Mouse (Mus musculus) adipocyte (in vitro differentiated cells): ENCODE measurements around the gene Afap1.

Experiments used
- DNase-seq: peaks from one replicate; pipeline ENCODE4 v3.0.0-alpha.2; 2016; ENCODE audit warnings: low spot score

The Afap1 gene

GRCm38 (mm10) chr5:35893093-35893804, at the start of gene Afap1:
Afap1 (plus strand) TSS chr5:35893319.
- peak; percentile 98 for DNase-seq

- no peak for DNase-seq
Measured at GRCm38 (mm10) chr5:35851485-35851884, 41.6 kb upstream of the Afap1 start.

GRCm38 (mm10) chr5:35853463-35853862, 39.7 kb upstream of the Afap1 start:
- no peak for DNase-seq

GRCm38 (mm10) chr5:35856245-35856644, 36.9 kb upstream of the Afap1 start:
- DNase-seq, result peak; percentile 94

- DNase-seq, result peak; percentile 90
Measured at GRCm38 (mm10) chr5:35858069-35858468, 35.0 kb upstream of the Afap1 start.

- no peak for DNase-seq
Measured at GRCm38 (mm10) chr5:35861456-35861855, 31.7 kb upstream of the Afap1 start.

- DNase-seq, result no peak
Measured at GRCm38 (mm10) chr5:35869973-35870372, 23.1 kb upstream of the Afap1 start.

GRCm38 (mm10) chr5:35870408-35871012, 22.6 kb upstream of the Afap1 start:
- DNase-seq, result peak; percentile 94

GRCm38 (mm10) chr5:35873382-35873781, 19.7 kb upstream of the Afap1 start:
- DNase-seq, result no peak

GRCm38 (mm10) chr5:35876236-35876635, 16.9 kb upstream of the Afap1 start:
- DNase-seq, result no peak

GRCm38 (mm10) chr5:35879199-35879598, 13.9 kb upstream of the Afap1 start:
- peak; percentile 77 for DNase-seq

- peak; percentile 99 for DNase-seq
Measured at GRCm38 (mm10) chr5:35882391-35882790, 10.7 kb upstream of the Afap1 start.

- peak; percentile 86 for DNase-seq
Measured at GRCm38 (mm10) chr5:35884262-35884661, 8.9 kb upstream of the Afap1 start.

GRCm38 (mm10) chr5:35884689-35885088, 8.4 kb upstream of the Afap1 start:
- no peak for DNase-seq

- no peak for DNase-seq
Measured at GRCm38 (mm10) chr5:35888959-35889358, 4.2 kb upstream of the Afap1 start.

- no peak for DNase-seq
Measured at GRCm38 (mm10) chr5:35889641-35890040, 3.5 kb upstream of the Afap1 start.

- DNase-seq, result no peak
Measured at GRCm38 (mm10) chr5:35890985-35891730, 2.0 kb upstream of the Afap1 start.

- no peak for DNase-seq
Measured at GRCm38 (mm10) chr5:35892363-35892762, 756 bp upstream of the Afap1 start.

GRCm38 (mm10) chr5:35893805-35894260, 714 bp downstream of the Afap1 start:
- DNase-seq, result peak; percentile 72

- DNase-seq, result peak; percentile 92
Measured at GRCm38 (mm10) chr5:35894295-35895047, 1.4 kb downstream of the Afap1 start.

GRCm38 (mm10) chr5:35895926-35896325, 2.8 kb downstream of the Afap1 start:
- no peak for DNase-seq

GRCm38 (mm10) chr5:35896556-35896955, 3.4 kb downstream of the Afap1 start:
- DNase-seq, result no peak
